9 mouse cellular contexts compared by ENCODE assay signal in genomic region chr4:151610266-151610665, GRCm38 (mm10).
DNase-seq lines count a peak whose midpoint lies in the region; ATAC-seq lines count a peak whose summit lies in the region.
"Had no signal": no experiment of that assay in that cellular context is flagged by ENCODE, and none has a peak within 500 bp of the region (broad histone marks: within the 10 kb centered on the region; RNA-seq: fewer than 3 reads in every experiment).

No protein-coding gene starts in this region.

- H3K36me3 ChIP-seq in hindbrain, embryonic 10.5 days = no peaks in the 10 kb centered on the region
- no peaks in the 10 kb centered on the region for H3K36me3 ChIP-seq in hindbrain, embryonic 13.5 days
- H3K36me3 ChIP-seq in neural tube, embryonic 15.5 days = no peaks in the 10 kb centered on the region
- H3K36me3 ChIP-seq: neural tube, embryonic 12.5 days had no signal

- H3K4me1 ChIP-seq in hindbrain, embryonic 10.5 days (replicated peaks) = peaks cover 4% of the 10 kb centered on the region; the same call in 1 of the 2 replicates
- peaks cover 18% of the 10 kb centered on the region for H3K4me1 ChIP-seq in hindbrain, embryonic 13.5 days (replicated peaks)
- H3K4me1 ChIP-seq in neural tube, embryonic 15.5 days = peaks cover 38% of the 10 kb centered on the region

- no peak overlapping the region for H3K9ac ChIP-seq in hindbrain, embryonic 13.5 days
- H3K9ac ChIP-seq in neural tube, embryonic 15.5 days (replicated peaks) = no peak overlapping the region
- H3K9ac ChIP-seq: neural tube, embryonic 12.5 days had no signal

- DNase-seq in hindbrain, embryonic 10.5 days (ENCODE audit: low spot score) = peak; percentile 69
- DNase-seq in R1 (ENCODE audit: low read depth, low spot score) = peak; percentile 46
- peak; percentile 83 to 86 for DNase-seq in cerebellum, postnatal 14 days
- peak; percentile 58 to 65 for DNase-seq in heart, postnatal 36 days
- peak; percentile 39 to 48 for DNase-seq in left cerebral cortex, postnatal 36 days (ENCODE audit: low spot score in 2 of 2)

- no peaks in the 10 kb centered on the region for H3K27me3 ChIP-seq in hindbrain, embryonic 10.5 days (ENCODE audit: insufficient read depth, poor library complexity, severe bottlenecking)
- 0 out of 2 replicates have a peak, but pooled peaks cover under 1% of the 10 kb centered on the region for H3K27me3 ChIP-seq in hindbrain, embryonic 13.5 days
- H3K27me3 ChIP-seq in neural tube, embryonic 15.5 days (replicated peaks) = no peaks in the 10 kb centered on the region
- H3K27me3 ChIP-seq: neural tube, embryonic 12.5 days had no signal

- 11% methylated on average over 8 of the region's 8 CpGs for WGBS in hindbrain, embryonic 10.5 days
- WGBS in hindbrain, embryonic 13.5 days = 13% methylated on average over 8 of the region's 8 CpGs
- WGBS in neural tube, embryonic 15.5 days = 16% methylated on average over 8 of the region's 8 CpGs

- intact Hi-C loops in heart, postnatal 36 days (cut with DNase I) = loop anchor here (1.0 to 10.0 kb wide), 5 partner anchors 72 to 455 kb away; no protein-coding TSS in a partner anchor
- intact Hi-C loops in left cerebral cortex, postnatal 36 days (cut with DNase I) = no loop called here

- H3K4me2 ChIP-seq in hindbrain, embryonic 13.5 days = no peak overlapping the region
- no peak overlapping the region for H3K4me2 ChIP-seq in neural tube, embryonic 15.5 days
- H3K4me2 ChIP-seq: neural tube, embryonic 12.5 days had no signal

- H3K4me3 ChIP-seq in hindbrain, embryonic 10.5 days = no peak overlapping the region
- no peak overlapping the region for H3K4me3 ChIP-seq in hindbrain, embryonic 13.5 days
- H3K4me3 ChIP-seq in neural tube, embryonic 15.5 days (replicated peaks) = no peak overlapping the region
- H3K4me3 ChIP-seq: neural tube, embryonic 12.5 days had no signal

- H3K9me3 ChIP-seq in hindbrain, embryonic 10.5 days = peaks cover 8% of the 10 kb centered on the region; the same call in 1 of the 2 replicates
- no peaks in the 10 kb centered on the region; the same call in 1 of the 2 replicates for H3K9me3 ChIP-seq in hindbrain, embryonic 13.5 days
- no peaks in the 10 kb centered on the region for H3K9me3 ChIP-seq in neural tube, embryonic 15.5 days (replicated peaks)

- no peak for ATAC-seq in hindbrain, embryonic 13.5 days (ENCODE audit: low FRiP score)
- no peak for ATAC-seq in neural tube, embryonic 15.5 days (ENCODE audit: low FRiP score)
- no peak for ATAC-seq in inflammation-experienced regulatory T-cells, adult 6 months

- no peak overlapping the region for H3K27ac ChIP-seq in hindbrain, embryonic 10.5 days
- no peak overlapping the region for H3K27ac ChIP-seq in hindbrain, embryonic 13.5 days
- peak overlapping the region; percentile 56; the same call in 1 of the 2 replicates for H3K27ac ChIP-seq in neural tube, embryonic 15.5 days (replicated peaks)
- H3K27ac ChIP-seq: neural tube, embryonic 12.5 days had no signal
